Mouse (Mus musculus) lung, embryonic 14.5 days (tissue): Measurements from ENCODE around the gene Ptprm. TPM values are rescaled to one million over a fixed set of nuclear protein-coding genes. Genes with fewer than 3 reads are reported as not detected.

Source experiments
- ATAC-seq: fragments of 200-750 bp; cut with Nextera tagmentation; 2 replicates; pipeline ENCODE4 v1.8.0; 2017; ENCODE audit warnings: mild to moderate bottlenecking, moderate TSS enrichment, moderate library complexity; ENCODE audit not compliant: insufficient read depth
- DNase-seq: peaks from one replicate; pipeline ENCODE4 v3.0.0-alpha.2; 2015
- H3K27ac ChIP-seq: fragments of 300-500 bp; sonication (generic); 2 replicates; pipeline ENCODE4 v1.5.1; 2014; ENCODE audit warnings: low read depth, mild to moderate bottlenecking, moderate library complexity
- H3K27me3 ChIP-seq: fragments of 300-500 bp; sonication (generic); 2 replicates; pipeline ENCODE4 v1.6.1; 2014; ENCODE audit warnings: low read length, control low read depth; ENCODE audit not compliant: insufficient read depth
- H3K36me3 ChIP-seq: fragments of 300-500 bp; sonication (generic); 2 replicates; pipeline ENCODE4 v1.6.1; 2014; ENCODE audit warnings: control low read depth; ENCODE audit not compliant: insufficient read depth
- H3K4me1 ChIP-seq: fragments of 300-500 bp; sonication (generic); 2 replicates; pipeline ENCODE4 v1.6.1; 2014; ENCODE audit warnings: antibody characterized with exemption, control low read depth; ENCODE audit not compliant: insufficient read depth
- H3K4me2 ChIP-seq: fragments of 300-500 bp; sonication (generic); 2 replicates; pipeline ENCODE4 v1.6.1; 2014; ENCODE audit warnings: mild to moderate bottlenecking
- H3K4me3 ChIP-seq: fragments of 300-500 bp; sonication (generic); 2 replicates; pipeline ENCODE4 v1.5.1; 2014; ENCODE audit warnings: low read depth, low read length
- H3K9ac ChIP-seq: fragments of 300-500 bp; sonication (generic); 2 replicates; pipeline ENCODE4 v1.6.1; 2014
- H3K9me3 ChIP-seq: fragments of 300-500 bp; sonication (generic); 2 replicates; pipeline ENCODE4 v1.6.1; 2016; ENCODE audit warnings: low read depth, low read length, control low read depth
- CTCF ChIP-seq: IDR thresholded peaks from 2 replicates; pipeline ENCODE4 v1.5.1; 2016; ENCODE audit warnings: antibody characterized with exemption, low read depth
- WGBS: fragments of 180-500 bp; shearing (Covaris S2); extraction: QIAGEN DNeasy Blood & Tissue Kit; methylation state at CpG from one replicate; pipeline ENCODE4 v1.1.7; 2014; 5-methylcytosine and 5-hydroxymethylcytosine counted together
- polyA plus RNA-seq: library from polyadenylated mRNA; unstranded; fragments of >200 nt; fragmentation: Nextera tagmentation; extraction: Ambion mirVana; gene quantifications from 2 replicates; pipeline ENCODE4 v1.2.1, GENCODE M21; 2014

Ptprm gene
- polyA plus RNA-seq, 1 experiment from 2014 or later, result 45.4 TPM

- Histone ChIP-seq H3K27ac (no peak overlapping the region), H3K4me1 (no peaks in the 10 kb centered on the region), H3K4me3 (no peak overlapping the region), H3K36me3 (no peaks in the 10 kb centered on the region), H3K9me3 (no peaks in the 10 kb centered on the region), H3K9ac (no peak overlapping the region), H3K4me2 (no peak overlapping the region), H3K27me3 (no peaks in the 10 kb centered on the region)
- 91% methylated on average over 6 of the region's 6 CpGs for WGBS
- no peak for TF ChIP-seq CTCF
- DNase-seq, result no peak
- no peak for ATAC-seq
These were observed 88.0 kb downstream of the Ptprm start for GRCm38 (mm10) chr17:67266270-67266669.

GRCm38 (mm10) chr17:67265520-67265919, 88.7 kb downstream of the Ptprm start:
- no peak overlapping the region for H3K27ac ChIP-seq
- no peaks in the 10 kb centered on the region for H3K4me1 ChIP-seq
- ATAC-seq (no peak), DNase-seq (no peak)
- no peak overlapping the region for H3K9ac ChIP-seq
- H3K9me3 ChIP-seq, result no peaks in the 10 kb centered on the region
- H3K36me3 ChIP-seq, result no peaks in the 10 kb centered on the region
- H3K4me2 ChIP-seq, result no peak overlapping the region
- H3K27me3 ChIP-seq, result no peaks in the 10 kb centered on the region
- no peak for TF ChIP-seq CTCF
- H3K4me3 ChIP-seq, result no peak overlapping the region
- WGBS, result 90% methylated on average over 4 of the region's 4 CpGs

DNA sequence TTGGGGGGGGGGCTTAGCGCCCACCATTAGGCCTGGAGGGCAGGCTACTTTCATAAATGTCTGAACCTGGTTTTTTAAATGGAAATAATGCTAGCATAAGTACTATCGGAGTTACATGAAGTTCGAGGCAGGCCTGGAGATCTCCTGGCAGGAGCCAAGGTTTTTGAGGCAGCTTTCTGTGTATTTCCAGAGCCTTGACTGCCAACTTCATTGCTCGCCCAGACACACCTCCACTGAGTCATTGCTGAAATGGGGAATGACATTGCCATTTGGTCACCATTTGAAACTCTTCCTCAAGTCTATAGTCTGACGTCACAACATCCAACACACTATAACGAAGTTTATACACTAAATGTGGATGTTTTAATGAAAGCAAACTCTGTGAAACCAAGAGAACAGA, 89.5 kb downstream of the Ptprm start:
- no peak for DNase-seq
- TF ChIP-seq CTCF, result no peak
- H3K27ac ChIP-seq, result no peak overlapping the region
- ATAC-seq, result no peak
- no peaks in the 10 kb centered on the region for H3K36me3 ChIP-seq
- H3K4me1 ChIP-seq, result no peaks in the 10 kb centered on the region
- H3K4me3 ChIP-seq, result no peak overlapping the region
- no peaks in the 10 kb centered on the region for H3K9me3 ChIP-seq
- no peak overlapping the region for H3K4me2 ChIP-seq
- no peak overlapping the region for H3K9ac ChIP-seq
- 89% methylated on average over 6 of the region's 6 CpGs for WGBS
- H3K27me3 ChIP-seq, result no peaks in the 10 kb centered on the region

- Histone ChIP-seq H3K27ac (no peak overlapping the region), H3K9ac (no peak overlapping the region), H3K9me3 (no peaks in the 10 kb centered on the region), H3K4me3 (no peak overlapping the region), H3K4me2 (no peak overlapping the region), H3K27me3 (no peaks in the 10 kb centered on the region), H3K36me3 (no peaks in the 10 kb centered on the region), H3K4me1 (no peaks in the 10 kb centered on the region)
- 63% methylated on average over 1 of the region's 1 CpGs for WGBS
- no peak for ATAC-seq
- TF ChIP-seq CTCF, result no peak
- no peak for DNase-seq
These were observed 91.2 kb downstream of the Ptprm start for GRCm38 (mm10) chr17:67263024-67263423.

GRCm38 (mm10) chr17:67260016-67260415, 94.2 kb downstream of the Ptprm start:
- no peaks in the 10 kb centered on the region for H3K9me3 ChIP-seq
- no peak for ATAC-seq
- no peak overlapping the region for H3K27ac ChIP-seq
- no peaks in the 10 kb centered on the region for H3K27me3 ChIP-seq
- no peaks in the 10 kb centered on the region for H3K4me1 ChIP-seq
- no peak overlapping the region for H3K4me2 ChIP-seq
- TF ChIP-seq CTCF, result no peak
- no peak overlapping the region for H3K9ac ChIP-seq
- H3K36me3 ChIP-seq, result no peaks in the 10 kb centered on the region
- no peak for DNase-seq
- 67% methylated on average over 4 of the region's 4 CpGs for WGBS
- H3K4me3 ChIP-seq, result no peak overlapping the region

DNA sequence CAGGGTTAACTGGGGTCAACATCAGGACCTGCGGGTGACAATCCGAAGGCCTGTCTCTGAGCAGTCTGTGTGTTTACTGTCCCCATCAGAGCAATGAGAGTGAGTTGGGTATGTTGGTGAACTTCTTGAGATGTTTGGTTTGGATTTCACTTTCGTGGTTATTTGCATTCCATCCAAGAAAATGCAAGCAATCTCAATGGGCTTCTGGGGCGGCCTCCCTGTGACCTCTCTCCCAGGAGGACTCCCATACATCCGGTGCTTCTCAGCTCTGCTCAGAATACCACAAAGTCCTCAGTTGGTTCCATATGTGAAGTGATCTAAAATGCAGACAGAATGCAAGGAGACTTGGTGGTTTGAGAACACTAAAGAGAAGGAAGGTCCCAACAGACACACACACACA, 96.5 kb downstream of the Ptprm start:
- Histone ChIP-seq H3K27ac (peak overlapping the region; percentile 18; the same call in 1 of the 2 replicates), H3K27me3 (no peaks in the 10 kb centered on the region), H3K36me3 (no peaks in the 10 kb centered on the region), H3K9ac (no peak overlapping the region), H3K4me2 (no peak overlapping the region), H3K4me1 (no peaks in the 10 kb centered on the region), H3K9me3 (no peaks in the 10 kb centered on the region), H3K4me3 (no peak overlapping the region)
- DNase-seq (peak; percentile 35), ATAC-seq (peak; percentile 14; the same call in 1 of the 2 replicates)
- 38% methylated on average over 5 of the region's 5 CpGs for WGBS
- no peak for TF ChIP-seq CTCF

GRCm38 (mm10) chr17:67256171-67256570, 98.1 kb downstream of the Ptprm start:
- TF ChIP-seq CTCF, result no peak
- no peak overlapping the region for H3K4me2 ChIP-seq
- 42% methylated on average over 5 of the region's 6 CpGs for WGBS
- H3K27me3 ChIP-seq, result no peaks in the 10 kb centered on the region
- no peaks in the 10 kb centered on the region for H3K9me3 ChIP-seq
- ATAC-seq (no peak), DNase-seq (no peak)
- H3K27ac ChIP-seq, result no peak overlapping the region
- H3K36me3 ChIP-seq, result no peaks in the 10 kb centered on the region
- no peaks in the 10 kb centered on the region for H3K4me1 ChIP-seq
- no peak overlapping the region for H3K4me3 ChIP-seq
- no peak overlapping the region for H3K9ac ChIP-seq

DNA sequence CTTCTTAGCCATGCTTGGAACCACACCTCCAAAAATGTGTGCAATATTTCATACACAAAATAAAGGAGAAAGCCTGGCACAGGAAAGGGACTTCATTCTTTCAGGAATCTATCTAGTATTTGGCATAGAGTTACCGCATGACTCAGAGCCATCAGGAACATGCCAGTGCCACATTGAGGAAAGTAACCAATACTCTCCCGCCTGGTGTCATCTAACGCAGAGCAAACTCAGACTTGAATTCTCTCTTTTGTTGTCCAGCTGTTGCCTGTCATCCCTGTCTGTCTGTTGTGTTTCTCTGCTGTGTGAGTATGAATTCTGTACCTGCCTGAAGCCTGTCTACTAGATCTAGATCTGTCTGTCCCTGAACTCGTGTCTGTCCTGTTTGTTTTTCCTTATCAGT, 100.8 kb downstream of the Ptprm start:
- ATAC-seq (no peak), DNase-seq (peak; percentile 25)
- TF ChIP-seq CTCF, result no peak
- no peaks in the 10 kb centered on the region for H3K27me3 ChIP-seq
- no peak overlapping the region for H3K4me3 ChIP-seq
- 29% methylated on average over 4 of the region's 4 CpGs for WGBS
- H3K9ac ChIP-seq, result no peak overlapping the region
- peak overlapping the region; percentile 13; the same call in 1 of the 2 replicates for H3K27ac ChIP-seq
- no peak overlapping the region for H3K4me2 ChIP-seq
- H3K4me1 ChIP-seq, result no peaks in the 10 kb centered on the region
- H3K36me3 ChIP-seq, result no peaks in the 10 kb centered on the region
- no peaks in the 10 kb centered on the region for H3K9me3 ChIP-seq
